ENCODE assay signal across 24 mouse cellular contexts in genomic region chr17:13754940-13755339, GRCm38 (mm10). TPM values are rescaled to one million over a fixed set of nuclear protein-coding genes. Genes with fewer than 3 reads are reported as not detected.
"Had no signal": no experiment of that assay in that cellular context is flagged by ENCODE, and none has a peak within 500 bp of the region (broad histone marks: within the 10 kb centered on the region; RNA-seq: fewer than 3 reads in every experiment).

No protein-coding gene starts in this region.

- H3K4me3 ChIP-seq: kidney, embryonic 15.5 days; layer of hippocampus, adult 2 months; limb, embryonic 10.5 days; limb, embryonic 13.5 days; liver, embryonic 12.5 days; liver, embryonic 15.5 days; lung, embryonic 15.5 days; megakaryocyte, embryonic 14.5 days; midbrain, embryonic 10.5 days; midbrain, embryonic 13.5 days; neural tube, embryonic 12.5 days; neural tube, embryonic 15.5 days; stomach, embryonic 15.5 days had no signal

- H3K9ac ChIP-seq: kidney, embryonic 15.5 days; limb, embryonic 13.5 days; liver, embryonic 12.5 days; liver, embryonic 15.5 days; lung, embryonic 15.5 days; midbrain, embryonic 13.5 days; neural tube, embryonic 12.5 days; neural tube, embryonic 15.5 days; stomach, embryonic 15.5 days had no signal

- H3K36me3 ChIP-seq: kidney, embryonic 15.5 days; limb, embryonic 10.5 days; limb, embryonic 13.5 days; liver, embryonic 12.5 days; liver, embryonic 15.5 days; lung, embryonic 15.5 days; midbrain, embryonic 10.5 days; midbrain, embryonic 13.5 days; neural tube, embryonic 12.5 days; neural tube, embryonic 15.5 days; stomach, embryonic 15.5 days had no signal

- DNase-seq: kidney, postnatal 14 days; layer of hippocampus, adult 9-11 months; liver; lung, adult 18-20 months; lung, postnatal 10 days; lung, postnatal 36 days; right cerebral cortex, postnatal 25 days; spleen, adult 18-20 months; thymus, postnatal 25 days had no signal

- H3K4me1 ChIP-seq: limb, embryonic 13.5 days; liver, embryonic 12.5 days; liver, embryonic 15.5 days; stomach, embryonic 15.5 days had no signal

- H3K4me2 ChIP-seq: kidney, embryonic 15.5 days; limb, embryonic 13.5 days; liver, embryonic 12.5 days; liver, embryonic 15.5 days; lung, embryonic 15.5 days; midbrain, embryonic 13.5 days; neural tube, embryonic 12.5 days; neural tube, embryonic 15.5 days; stomach, embryonic 15.5 days had no signal

- H3K27me3 ChIP-seq: kidney, embryonic 15.5 days; limb, embryonic 13.5 days; lung, embryonic 15.5 days; midbrain, embryonic 13.5 days; neural tube, embryonic 12.5 days; neural tube, embryonic 15.5 days; stomach, embryonic 15.5 days had no signal

- H3K27ac ChIP-seq: kidney, embryonic 15.5 days; layer of hippocampus, adult 2 months; limb, embryonic 10.5 days; limb, embryonic 13.5 days; liver, embryonic 12.5 days; liver, embryonic 15.5 days; lung, embryonic 15.5 days; midbrain, embryonic 10.5 days; midbrain, embryonic 13.5 days; neural tube, embryonic 12.5 days; neural tube, embryonic 15.5 days; stomach, embryonic 15.5 days had no signal

- H3K9me3 ChIP-seq: kidney, embryonic 15.5 days; limb, embryonic 10.5 days; limb, embryonic 13.5 days; liver, embryonic 12.5 days; liver, embryonic 15.5 days; lung, embryonic 15.5 days; megakaryocyte, embryonic 14.5 days; midbrain, embryonic 10.5 days; midbrain, embryonic 13.5 days; neural tube, embryonic 12.5 days; neural tube, embryonic 15.5 days; stomach, embryonic 15.5 days had no signal

- ATAC-seq: liver, embryonic 12.5 days; midbrain, embryonic 13.5 days; midbrain, embryonic 16.5 days had no signal

RNA-seq across cellular contexts. Expression of gene Tcte2, which starts 6.7 kb away (rescaled TPM):
- total RNA-seq: monocyte, adult 5-6 weeks had no signal
